Mouse (Mus musculus) layer of hippocampus, adult 18-20 months (tissue): ENCODE data around the gene Slc17a1. TPM values are rescaled to one million over a fixed set of nuclear protein-coding genes. Genes with fewer than 3 reads are reported as not detected.
A peak's percentile ranks its signal among the peaks of the same experiment; 100 is the strongest.

Source experiments
- DNase-seq, 2 experiments: peaks; one replicate each; pipeline ENCODE4 v3.0.0; 2022; ENCODE audit warnings: low spot score in 2 of 2
- long read RNA-seq: library from polyadenylated mRNA; stranded (forward); transcript quantifications from one replicate; pipeline ENCODE4 v2.0.0, GENCODE M21; 2021
- total RNA-seq, 2 experiments: library from RNA; stranded (reverse); gene quantifications; 2 replicates each; pipeline ENCODE4 v1.2.3; 2021

Slc17a1 gene
- total RNA-seq, result not detected
- long read RNA-seq, result 0 reads

- no peak for DNase-seq
These were observed at the start of gene Slc17a1 for GRCm38 (mm10) chr13:23867405-23867804. Slc17a1 (plus strand) TSS chr13:23867750.

- no peak for DNase-seq
These were observed 47.2 kb upstream of the Slc17a1 start for GRCm38 (mm10) chr13:23820179-23820940.

GRCm38 (mm10) chr13:23822213-23822612, 45.3 kb upstream of the Slc17a1 start:
- DNase-seq, result no peak

- DNase-seq, result no peak
These were observed 40.9 kb upstream of the Slc17a1 start for GRCm38 (mm10) chr13:23826606-23827005.

- DNase-seq, result peak in 1 of 2 experiments; percentile 43
These were observed 34.5 kb upstream of the Slc17a1 start for GRCm38 (mm10) chr13:23833053-23833452.

GRCm38 (mm10) chr13:23834836-23835235, 32.7 kb upstream of the Slc17a1 start:
- no peak for DNase-seq

- DNase-seq, result no peak
These were observed 30.9 kb upstream of the Slc17a1 start for GRCm38 (mm10) chr13:23836630-23837029.

GRCm38 (mm10) chr13:23839308-23839707, 28.2 kb upstream of the Slc17a1 start, which contains the start of gene Slc17a3:
Slc17a3 (plus strand) TSS chr13:23839434.
- DNase-seq, result no peak

GRCm38 (mm10) chr13:23845851-23846250, 21.7 kb upstream of the Slc17a1 start:
- no peak for DNase-seq

- peak in 1 of 2 experiments; percentile 39 for DNase-seq
These were observed 18.3 kb upstream of the Slc17a1 start for GRCm38 (mm10) chr13:23849299-23849698.

GRCm38 (mm10) chr13:23856401-23856800, 11.1 kb upstream of the Slc17a1 start:
- no peak for DNase-seq

GRCm38 (mm10) chr13:23861815-23862214, 5.7 kb upstream of the Slc17a1 start:
- DNase-seq, result no peak

- no peak for DNase-seq
These were observed 2.8 kb upstream of the Slc17a1 start for GRCm38 (mm10) chr13:23864711-23865110.

- DNase-seq, result no peak
These were observed 1.4 kb upstream of the Slc17a1 start for GRCm38 (mm10) chr13:23866086-23866710.

- no peak for DNase-seq
These were observed 550 bp upstream of the Slc17a1 start for GRCm38 (mm10) chr13:23867000-23867399.

- no peak for DNase-seq
These were observed 1.4 kb downstream of the Slc17a1 start for GRCm38 (mm10) chr13:23868790-23869533.

GRCm38 (mm10) chr13:23869996-23870395, 2.4 kb downstream of the Slc17a1 start:
- no peak for DNase-seq

GRCm38 (mm10) chr13:23873141-23873540, 5.6 kb downstream of the Slc17a1 start:
- no peak for DNase-seq

GRCm38 (mm10) chr13:23879106-23879505, 11.6 kb downstream of the Slc17a1 start:
- no peak for DNase-seq

GRCm38 (mm10) chr13:23879636-23880035, 12.1 kb downstream of the Slc17a1 start:
- DNase-seq, result no peak

- DNase-seq, result no peak
These were observed 18.0 kb downstream of the Slc17a1 start for GRCm38 (mm10) chr13:23885540-23885939.
